Mouse (Mus musculus) limb, embryonic 11.5 days (tissue): ENCODE measurements around the gene Cerk. TPM values are rescaled to one million over a fixed set of nuclear protein-coding genes. Genes with fewer than 3 reads are reported as not detected.

ENCODE experiments used
- ATAC-seq: fragments of 200-750 bp; cut with Nextera tagmentation; 2 replicates; pipeline ENCODE4 v1.8.0; 2017; ENCODE audit warnings: low read depth; ENCODE audit not compliant: insufficient number of reproducible peaks, low FRiP score, low TSS enrichment
- DNase-seq: peaks from one replicate; pipeline ENCODE4 v3.0.0-alpha.2; 2015; ENCODE audit warnings: low spot score
- H3K27ac ChIP-seq: fragments of 300-500 bp; sonication (generic); replicated peaks from 2 replicates; pipeline ENCODE4 v1.5.1; 2014; ENCODE audit warnings: low read depth, mild to moderate bottlenecking, low read length
- H3K27me3 ChIP-seq: fragments of 300-500 bp; sonication (generic); 2 replicates; pipeline ENCODE4 v1.6.1; 2014; ENCODE audit warnings: mild to moderate bottlenecking, low read length, mixed read lengths; ENCODE audit not compliant: control insufficient read depth, insufficient read depth
- H3K36me3 ChIP-seq: fragments of 300-500 bp; sonication (generic); 2 replicates; pipeline ENCODE4 v1.6.1; 2014; ENCODE audit warnings: mild to moderate bottlenecking, low read length, moderate library complexity, mixed read lengths; ENCODE audit not compliant: control insufficient read depth, insufficient read depth
- H3K4me1 ChIP-seq: fragments of 300-500 bp; sonication (generic); 2 replicates; pipeline ENCODE4 v1.6.1; 2014; ENCODE audit warnings: low read length, mixed read lengths; ENCODE audit not compliant: control insufficient read depth, insufficient read depth
- H3K4me2 ChIP-seq: fragments of 300-500 bp; sonication (generic); 2 replicates; pipeline ENCODE4 v1.6.1; 2014; ENCODE audit warnings: low read depth, mild to moderate bottlenecking, moderate library complexity; ENCODE audit not compliant: severe bottlenecking
- H3K4me3 ChIP-seq: fragments of 300-500 bp; sonication (generic); 2 replicates; pipeline ENCODE4 v1.5.1; 2014; ENCODE audit warnings: low read depth, low read length
- H3K9ac ChIP-seq: fragments of 300-500 bp; sonication (generic); 2 replicates; pipeline ENCODE4 v1.6.1; 2014; ENCODE audit warnings: mild to moderate bottlenecking, low read length
- H3K9me3 ChIP-seq: fragments of 300-500 bp; sonication (generic); 2 replicates; pipeline ENCODE4 v1.6.1; 2016; ENCODE audit warnings: low read length; ENCODE audit not compliant: control insufficient read depth
- WGBS: fragments of 180-500 bp; shearing (Covaris S2); extraction: QIAGEN DNeasy Blood & Tissue Kit; methylation state at CpG from one replicate; pipeline ENCODE4 v1.1.7; 2014; 5-methylcytosine and 5-hydroxymethylcytosine counted together
- polyA plus RNA-seq: library from polyadenylated mRNA; unstranded; fragments of >200 nt; fragmentation: Nextera tagmentation; extraction: Ambion mirVana; gene quantifications from 2 replicates; pipeline ENCODE4 v1.2.1, GENCODE M21; 2014

Cerk gene
- polyA plus RNA-seq, 1 experiment from 2014 or later = 15.6 TPM

- no peak for ATAC-seq
- WGBS = 71% methylated on average over 3 of the region's 3 CpGs
- H3K9ac ChIP-seq = no peak overlapping the region
- no peaks in the 10 kb centered on the region for H3K36me3 ChIP-seq
- no peak overlapping the region for H3K4me3 ChIP-seq
- H3K9me3 ChIP-seq = no peaks in the 10 kb centered on the region
- no peaks in the 10 kb centered on the region for H3K4me1 ChIP-seq
- DNase-seq = no peak
- no peak overlapping the region for H3K4me2 ChIP-seq
- no peaks in the 10 kb centered on the region for H3K27me3 ChIP-seq
- H3K27ac ChIP-seq = no peak overlapping the region
Observed at GRCm38 (mm10) chr15:86191933-86192332, 6.0 kb upstream of the Cerk start.

- Histone ChIP-seq H3K36me3 (no peaks in the 10 kb centered on the region), H3K9me3 (no peaks in the 10 kb centered on the region), H3K27me3 (no peaks in the 10 kb centered on the region), H3K9ac (no peak overlapping the region), H3K4me3 (no peak overlapping the region), H3K4me2 (no peak overlapping the region), H3K4me1 (no peaks in the 10 kb centered on the region), H3K27ac (no peak overlapping the region)
- ATAC-seq (no peak), DNase-seq (no peak)
- 28% methylated on average over 1 of the region's 1 CpGs for WGBS
Observed at GRCm38 (mm10) chr15:86191505-86191904, 5.6 kb upstream of the Cerk start.

GRCm38 (mm10) chr15:86190387-86190786 lies 4.4 kb upstream of the Cerk start:
- DNase-seq (no peak), ATAC-seq (no peak)
- Histone ChIP-seq H3K27ac (no peak overlapping the region), H3K36me3 (no peaks in the 10 kb centered on the region), H3K9me3 (no peaks in the 10 kb centered on the region), H3K27me3 (no peaks in the 10 kb centered on the region), H3K4me1 (no peaks in the 10 kb centered on the region), H3K9ac (no peak overlapping the region), H3K4me3 (no peak overlapping the region), H3K4me2 (no peak overlapping the region)
- 76% methylated on average over 3 of the region's 3 CpGs for WGBS

- WGBS = 40% methylated on average over 10 of the region's 10 CpGs
- no peaks in the 10 kb centered on the region for H3K9me3 ChIP-seq
- DNase-seq (no peak), ATAC-seq (no peak)
- no peaks in the 10 kb centered on the region for H3K36me3 ChIP-seq
- no peak overlapping the region for H3K27ac ChIP-seq
- peaks cover 7% of the 10 kb centered on the region; the same call in 1 of the 2 replicates for H3K4me1 ChIP-seq
- H3K27me3 ChIP-seq = no peaks in the 10 kb centered on the region
- H3K4me2 ChIP-seq = no peak overlapping the region
- no peak overlapping the region for H3K4me3 ChIP-seq
- H3K9ac ChIP-seq = no peak overlapping the region
Observed at GRCm38 (mm10) chr15:86188746-86189470, 3.0 kb upstream of the Cerk start.

GRCm38 (mm10) chr15:86188186-86188585 lies 2.2 kb upstream of the Cerk start:
- no peaks in the 10 kb centered on the region for H3K27me3 ChIP-seq
- WGBS = 62% methylated on average over 5 of the region's 5 CpGs
- ATAC-seq (no peak), DNase-seq (no peak)
- H3K9me3 ChIP-seq = no peaks in the 10 kb centered on the region
- no peak overlapping the region for H3K9ac ChIP-seq
- H3K27ac ChIP-seq = no peak overlapping the region
- no peaks in the 10 kb centered on the region for H3K36me3 ChIP-seq
- H3K4me1 ChIP-seq = peaks cover 7% of the 10 kb centered on the region; the same call in 1 of the 2 replicates
- H3K4me2 ChIP-seq = no peak overlapping the region
- no peak overlapping the region for H3K4me3 ChIP-seq

- Histone ChIP-seq H3K27me3 (no peaks in the 10 kb centered on the region), H3K36me3 (no peaks in the 10 kb centered on the region), H3K4me2 (no peak overlapping the region), H3K9ac (no peak overlapping the region), H3K4me3 (no peak overlapping the region), H3K4me1 (peaks cover 7% of the 10 kb centered on the region; the same call in 1 of the 2 replicates), H3K9me3 (no peaks in the 10 kb centered on the region), H3K27ac (no peak overlapping the region)
- ATAC-seq (no peak), DNase-seq (no peak)
- WGBS = 38% methylated on average over 3 of the region's 3 CpGs
Observed at GRCm38 (mm10) chr15:86186686-86187085, 745 bp upstream of the Cerk start.

GRCm38 (mm10) chr15:86184851-86185688 lies 871 bp downstream of the Cerk start:
- H3K9me3 ChIP-seq = no peaks in the 10 kb centered on the region
- peak; percentile 36 for ATAC-seq
- H3K9ac ChIP-seq = peak overlapping the region; percentile 95
- peaks cover 7% of the 10 kb centered on the region; the same call in 1 of the 2 replicates for H3K4me1 ChIP-seq
- no peaks in the 10 kb centered on the region for H3K27me3 ChIP-seq
- peak overlapping the region; percentile 89 for H3K4me3 ChIP-seq
- under 1% methylated on average over 67 of the region's 70 CpGs for WGBS
- H3K27ac ChIP-seq = peak overlapping the region; percentile 56
- no peaks in the 10 kb centered on the region for H3K36me3 ChIP-seq
- peak; percentile 66 for DNase-seq
- peak overlapping the region; percentile 74 for H3K4me2 ChIP-seq

- Histone ChIP-seq H3K4me1 (peaks cover 7% of the 10 kb centered on the region; the same call in 1 of the 2 replicates), H3K9me3 (no peaks in the 10 kb centered on the region), H3K27ac (no peak overlapping the region), H3K4me3 (peak overlapping the region; percentile 89; the same call in 1 of the 2 replicates), H3K9ac (no peak overlapping the region), H3K27me3 (no peaks in the 10 kb centered on the region), H3K36me3 (no peaks in the 10 kb centered on the region), H3K4me2 (peak overlapping the region; percentile 74; the same call in 1 of the 2 replicates)
- WGBS = 74% methylated on average over 5 of the region's 5 CpGs
- DNase-seq = no peak
- no peak for ATAC-seq
Observed at GRCm38 (mm10) chr15:86184071-86184470, 1.9 kb downstream of the Cerk start.
